Mouse (Mus musculus) small intestine, adult 2 months (tissue): ENCODE data around the gene Mpped1. TPM values are rescaled to one million over a fixed set of nuclear protein-coding genes. Genes with fewer than 3 reads are reported as not detected.

Source experiments
- H3K27ac ChIP-seq: fragments of 200-500 bp; 2 replicates; pipeline ENCODE4 v1.5.1; 2012; ENCODE audit warnings: low read depth, low read length, control low read depth, inconsistent platforms; ENCODE audit not compliant: insufficient read depth
- H3K27me3 ChIP-seq: fragments of 200-500 bp; 2 replicates; pipeline ENCODE4 v1.6.1; 2012; ENCODE audit warnings: mild to moderate bottlenecking, moderate library complexity, low read length, inconsistent platforms; ENCODE audit not compliant: control insufficient read depth, insufficient read depth
- H3K36me3 ChIP-seq: fragments of 200-500 bp; 2 replicates; pipeline ENCODE4 v1.6.1; 2012; ENCODE audit warnings: mild to moderate bottlenecking, low read length, control low read depth, inconsistent platforms; ENCODE audit not compliant: control insufficient read depth, insufficient read depth
- H3K4me1 ChIP-seq: fragments of 200-500 bp; 2 replicates; pipeline ENCODE4 v1.6.1; 2012; ENCODE audit warnings: low read length, inconsistent platforms, mixed read lengths; ENCODE audit not compliant: control insufficient read depth, insufficient read depth, insufficient read length
- H3K4me3 ChIP-seq: fragments of 200-500 bp; 2 replicates; pipeline ENCODE4 v1.5.1; 2012; ENCODE audit warnings: low read depth, mild to moderate bottlenecking, control low read depth, inconsistent platforms, low read length, moderate library complexity
- CTCF ChIP-seq: fragments of 200-500 bp; IDR thresholded peaks from 2 replicates; pipeline ENCODE4 v1.5.1; 2012; ENCODE audit warnings: low read depth, mild to moderate bottlenecking, control low read depth, inconsistent platforms, low read length, moderate library complexity, mixed read lengths; ENCODE audit not compliant: insufficient replicate concordance, insufficient read length; ENCODE audit errors: extremely low read depth
- POLR2A ChIP-seq: fragments of 200-500 bp; IDR thresholded peaks from 2 replicates; pipeline ENCODE4 v1.6.1; 2012; ENCODE audit warnings: low read depth, mild to moderate bottlenecking, control low read depth, inconsistent platforms, low read length, moderate library complexity
- WGBS: fragments of 180-500 bp; shearing (Covaris S2); methylation state at CpG from one replicate; pipeline ENCODE4 v1.1.7; 2018; 5-methylcytosine and 5-hydroxymethylcytosine counted together
- polyA plus RNA-seq: library from polyadenylated mRNA; depleted of rRNA; stranded (reverse); fragments of >200 nt; gene quantifications from 2 replicates; pipeline ENCODE4 v1.2.3, GENCODE M21; 2012

The Mpped1 gene
- polyA plus RNA-seq, 1 experiment = not detected

- no peak for TF ChIP-seq CTCF
- no peak for TF ChIP-seq POLR2A
- H3K36me3 ChIP-seq = no peaks in the 10 kb centered on the region
- no peak overlapping the region for H3K4me3 ChIP-seq
- 80% methylated on average over 12 of the region's 12 CpGs for WGBS
- no peak overlapping the region for H3K27ac ChIP-seq
- H3K4me1 ChIP-seq = no peaks in the 10 kb centered on the region
- no peaks in the 10 kb centered on the region for H3K27me3 ChIP-seq
These were observed 63.2 kb downstream of the Mpped1 start for GRCm38 (mm10) chr15:83842419-83842818.

GRCm38 (mm10) chr15:83842915-83843789 is 63.9 kb downstream of the Mpped1 start:
- WGBS = 65% methylated on average over 22 of the region's 22 CpGs

GRCm38 (mm10) chr15:83845734-83846133 is 66.5 kb downstream of the Mpped1 start:
- TF ChIP-seq POLR2A (no peak), CTCF (no peak)
- H3K27me3 ChIP-seq = no peaks in the 10 kb centered on the region
- no peaks in the 10 kb centered on the region for H3K4me1 ChIP-seq
- no peak overlapping the region for H3K4me3 ChIP-seq
- no peaks in the 10 kb centered on the region for H3K36me3 ChIP-seq
- H3K27ac ChIP-seq = no peak overlapping the region
- WGBS = 54% methylated on average over 11 of the region's 11 CpGs

More at GRCm38 (mm10) chr15:83842915-83843789, 63.9 kb downstream of the Mpped1 start:
- TF ChIP-seq POLR2A = no peak
- TF ChIP-seq CTCF = no peak
- Histone ChIP-seq H3K27me3 (no peaks in the 10 kb centered on the region), H3K27ac (no peak overlapping the region), H3K4me1 (no peaks in the 10 kb centered on the region), H3K4me3 (no peak overlapping the region), H3K36me3 (no peaks in the 10 kb centered on the region)

GRCm38 (mm10) chr15:83846592-83846991 is 67.3 kb downstream of the Mpped1 start:
- TF ChIP-seq POLR2A = no peak
- TF ChIP-seq CTCF = no peak
- H3K27me3 ChIP-seq = no peaks in the 10 kb centered on the region
- H3K4me3 ChIP-seq = no peak overlapping the region
- no peaks in the 10 kb centered on the region for H3K36me3 ChIP-seq
- WGBS = 34% methylated on average over 8 of the region's 8 CpGs
- no peak overlapping the region for H3K27ac ChIP-seq
- no peaks in the 10 kb centered on the region for H3K4me1 ChIP-seq

- no peak overlapping the region for H3K27ac ChIP-seq
- H3K36me3 ChIP-seq = no peaks in the 10 kb centered on the region
- no peaks in the 10 kb centered on the region for H3K27me3 ChIP-seq
- no peaks in the 10 kb centered on the region for H3K4me1 ChIP-seq
- no peak overlapping the region for H3K4me3 ChIP-seq
- WGBS = 57% methylated on average over 4 of the region's 4 CpGs
- TF ChIP-seq POLR2A = no peak
- TF ChIP-seq CTCF = no peak
These were observed 68.2 kb downstream of the Mpped1 start for GRCm38 (mm10) chr15:83847512-83847911.

- Histone ChIP-seq H3K4me3 (no peak overlapping the region), H3K4me1 (no peaks in the 10 kb centered on the region), H3K36me3 (no peaks in the 10 kb centered on the region), H3K27me3 (no peaks in the 10 kb centered on the region), H3K27ac (no peak overlapping the region)
- no peak for TF ChIP-seq CTCF
- TF ChIP-seq POLR2A = no peak
- WGBS = 75% methylated on average over 9 of the region's 9 CpGs
These were observed 68.9 kb downstream of the Mpped1 start for GRCm38 (mm10) chr15:83848193-83848592.

- no peak overlapping the region for H3K4me3 ChIP-seq
- H3K27me3 ChIP-seq = no peaks in the 10 kb centered on the region
- H3K36me3 ChIP-seq = no peaks in the 10 kb centered on the region
- no peak overlapping the region for H3K27ac ChIP-seq
- TF ChIP-seq POLR2A (no peak), CTCF (no peak)
- WGBS = 41% methylated on average over 5 of the region's 5 CpGs
- H3K4me1 ChIP-seq = no peaks in the 10 kb centered on the region
These were observed 74.1 kb downstream of the Mpped1 start for GRCm38 (mm10) chr15:83853400-83853811.
